7 mouse cellular contexts compared by ENCODE assay signal in the genomic region with DNA sequence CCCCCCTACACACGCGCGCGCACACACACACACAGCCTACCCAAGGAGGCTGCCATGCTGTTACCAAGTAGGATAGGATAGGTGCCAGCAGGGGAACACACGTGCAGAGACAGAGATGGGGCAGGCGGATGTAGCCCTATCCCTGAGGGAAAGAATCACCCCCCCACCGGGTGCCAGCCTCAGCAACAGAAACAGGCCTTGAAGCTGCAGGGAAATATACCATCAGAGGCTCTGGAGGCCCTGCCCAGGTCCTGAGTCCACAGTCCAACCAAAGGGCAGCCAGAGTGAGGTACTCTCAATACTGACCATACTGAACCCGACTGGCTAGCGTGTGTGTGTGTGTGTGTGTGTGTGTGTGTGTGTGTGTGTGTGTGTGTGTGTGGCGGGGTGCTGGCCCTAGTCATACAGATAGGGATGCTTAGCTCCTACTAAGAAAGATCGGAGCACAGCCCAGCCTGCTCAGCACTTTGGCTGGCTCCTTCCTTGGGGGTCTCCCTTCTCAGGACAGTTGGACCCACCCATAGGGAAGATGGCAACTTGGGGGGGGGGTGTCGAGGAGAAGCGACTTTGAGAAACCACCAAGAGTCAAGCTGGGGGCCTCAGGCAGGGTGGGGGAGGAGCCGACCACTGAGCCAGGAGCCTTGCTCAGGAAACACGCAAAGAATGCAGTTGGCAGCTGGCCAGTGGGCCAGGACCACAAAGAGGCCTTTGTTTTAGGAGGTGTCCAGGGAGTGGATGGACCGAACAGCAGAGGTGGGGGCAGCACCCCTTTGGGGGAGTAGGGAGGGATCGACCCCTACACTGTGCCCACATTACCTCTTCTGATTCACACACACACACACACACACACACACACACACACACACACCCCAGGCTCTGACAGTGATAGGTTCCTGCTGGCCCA. TPM values are rescaled to one million over a fixed set of nuclear protein-coding genes. Genes with fewer than 3 reads are reported as not detected.
DNase-seq lines count a peak whose midpoint lies in the region; ATAC-seq and TF ChIP-seq lines count a peak whose summit lies in the region.

No protein-coding gene starts in this region.

- peaks cover 91% of the 10 kb centered on the region for H3K27me3 ChIP-seq in E14TG2a.4 (ENCODE audit: insufficient read depth, low read length)
- H3K27me3 ChIP-seq in hindbrain, embryonic 15.5 days: peaks cover 62% of the 10 kb centered on the region
- H3K27me3 ChIP-seq in liver, adult 2 months (ENCODE audit: control insufficient read depth, insufficient read depth, low read length): no peaks in the 10 kb centered on the region
- peaks cover 21% of the 10 kb centered on the region; the same call in 1 of the 2 replicates for H3K27me3 ChIP-seq in midbrain, postnatal 0 days (ENCODE audit: insufficient read depth, low read length)

- peaks cover 37% of the 10 kb centered on the region for H3K79me2 ChIP-seq in liver, adult 2 months (ENCODE audit: control insufficient read depth, insufficient read depth, low read length)

- peak; percentile 71 for ATAC-seq in hindbrain, embryonic 15.5 days (ENCODE audit: low FRiP score, low read depth)
- peak; percentile 45; the same call in 1 of the 2 replicates for ATAC-seq in midbrain, postnatal 0 days (ENCODE audit: low FRiP score)
- ATAC-seq in megakaryocyte, adult 5-6 weeks (ENCODE audit: poor library complexity, severe bottlenecking): no peak

- H3K4me2 ChIP-seq in hindbrain, embryonic 15.5 days: no peak overlapping the region; the same call in none of the 2 replicates
- no peak overlapping the region for H3K4me2 ChIP-seq in midbrain, postnatal 0 days (ENCODE audit: low read depth, low read length, poor library complexity, severe bottlenecking)

- WGBS in hindbrain, embryonic 15.5 days: 10% methylated on average over 17 of the region's 17 CpGs
- 28% methylated on average over 17 of the region's 17 CpGs for WGBS in liver, adult 2 months
- 7% methylated on average over 17 of the region's 17 CpGs for WGBS in midbrain, postnatal 0 days

- H3K4me1 ChIP-seq in E14TG2a.4 (replicated peaks; ENCODE audit: low read depth, low read length): peaks cover 64% of the 10 kb centered on the region
- H3K4me1 ChIP-seq in hindbrain, embryonic 15.5 days (replicated peaks): peaks cover 69% of the 10 kb centered on the region
- peaks cover 36% of the 10 kb centered on the region for H3K4me1 ChIP-seq in liver, adult 2 months (ENCODE audit: control insufficient read depth, insufficient read depth, low read length)
- H3K4me1 ChIP-seq in midbrain, postnatal 0 days (ENCODE audit: insufficient read depth, low read length): no peaks in the 10 kb centered on the region

- H3K27ac ChIP-seq in hindbrain, embryonic 15.5 days (replicated peaks): peak overlapping the region; percentile 71
- H3K27ac ChIP-seq in liver, adult 2 months (replicated peaks; ENCODE audit: insufficient read depth, low read depth, low read length): peak overlapping the region; percentile 14; the same call in 1 of the 2 replicates
- H3K27ac ChIP-seq in midbrain, postnatal 0 days (ENCODE audit: low read depth, low read length): no peak overlapping the region

- no peaks in the 10 kb centered on the region for H3K9me3 ChIP-seq in E14TG2a.4 (ENCODE audit: low read length)
- no peaks in the 10 kb centered on the region for H3K9me3 ChIP-seq in hindbrain, embryonic 15.5 days
- no peaks in the 10 kb centered on the region for H3K9me3 ChIP-seq in midbrain, postnatal 0 days (ENCODE audit: low read length)

- intact Hi-C loops in gastrocnemius, postnatal 14 days (cut with DNase I; ENCODE audit: low total_unique reads): no loop called here

- peak; percentile 64 to 75 for DNase-seq in adrenal gland, postnatal 36 days
- peak; percentile 84 for DNase-seq in gastrocnemius, postnatal 14 days
- peak; percentile 83 for DNase-seq in liver, adult 2 months (ENCODE audit: extremely low read depth, low read depth, low spot score)
- peak; percentile 77 for DNase-seq in midbrain, postnatal 0 days (ENCODE audit: low spot score)

- TF ChIP-seq CTCF in E14TG2a.4 (conservative IDR thresholded peaks at IDR 0.05; ENCODE audit: low read length): no peak
- TF ChIP-seq CTCF in liver, adult 2 months (IDR thresholded peaks at IDR 0.05; ENCODE audit: low read depth, low read length): no peak
- TF ChIP-seq CTCF in midbrain, postnatal 0 days (IDR thresholded peaks at IDR 0.05): no peak

- no peaks in the 10 kb centered on the region for H3K36me3 ChIP-seq in E14TG2a.4 (ENCODE audit: insufficient read depth, low read length)
- H3K36me3 ChIP-seq in hindbrain, embryonic 15.5 days: no peaks in the 10 kb centered on the region
- no peaks in the 10 kb centered on the region for H3K36me3 ChIP-seq in liver, adult 2 months (ENCODE audit: control insufficient read depth, insufficient read depth, low read length)
- H3K36me3 ChIP-seq in midbrain, postnatal 0 days (ENCODE audit: insufficient read depth, low read length): no peaks in the 10 kb centered on the region

- H3K4me3 ChIP-seq in E14TG2a.4 (replicated peaks; ENCODE audit: low read length): 0 out of 2 replicates have a peak overlapping the region, but pooled peaks have one; percentile 71
- no peak overlapping the region for H3K4me3 ChIP-seq in hindbrain, embryonic 15.5 days
- H3K4me3 ChIP-seq in liver, adult 2 months (ENCODE audit: insufficient read depth, low read depth, low read length): no peak overlapping the region
- no peak overlapping the region for H3K4me3 ChIP-seq in midbrain, postnatal 0 days (ENCODE audit: low read depth, low read length)

- no peak for TF ChIP-seq POLR2A in liver, adult 2 months (IDR thresholded peaks at IDR 0.05; ENCODE audit: extremely low read depth, insufficient read depth, low read length)

- H3K9ac ChIP-seq in hindbrain, embryonic 15.5 days: no peak overlapping the region
- H3K9ac ChIP-seq in liver, adult 2 months (ENCODE audit: low read depth, low read length): no peak overlapping the region
- no peak overlapping the region for H3K9ac ChIP-seq in midbrain, postnatal 0 days (replicated peaks; ENCODE audit: low read length, poor library complexity, severe bottlenecking)

RNA-seq across cellular contexts. Expression of gene G430095P16Rik, which starts 21.0 kb away (rescaled TPM):
- total RNA-seq in adrenal gland, postnatal 36 days (2021): under 1 TPM in 1 of 2 experiments, not detected in 1; 0.46 TPM
- total RNA-seq in gastrocnemius, postnatal 14 days (2021): 1 to 10 TPM in 1 of 2 experiments, under 1 TPM in 1; 0.66 to 1.1 TPM
- 1.2 and 1.7 TPM in 2 replicates for polyA plus RNA-seq in hindbrain, embryonic 15.5 days (2015; fragmentation: Nextera tagmentation; extraction: Ambion mirVana)
- not detected in 2 replicates for total RNA-seq in liver, adult 2 months (2014; rRNA removed)
- polyA plus RNA-seq in liver, adult 2 months (2012; rRNA removed): 0.19 TPM in 1 of 2 replicates, not detected in the other
- total RNA-seq in midbrain, postnatal 0 days (2014; rRNA removed): not detected in 2 replicates
- 0.39 and 0.71 TPM in 2 replicates for polyA plus RNA-seq in midbrain, postnatal 0 days (2015; fragmentation: Nextera tagmentation; extraction: Ambion mirVana)
- 40.4 and 45.2 TPM in 2 replicates for total RNA-seq in megakaryocyte, adult 5-6 weeks (2015)
- total RNA-seq in megakaryocyte, adult 5-6 weeks (2017): 20.6 and 25.5 TPM in 2 replicates

RNA-seq across cellular contexts. Expression of gene Lyl1, which starts 42.5 kb away (rescaled TPM):
- total RNA-seq in adrenal gland, postnatal 36 days (2021): 1 to 10 TPM; 2.5 to 2.9 TPM
- total RNA-seq in gastrocnemius, postnatal 14 days (2021): 1 to 10 TPM; 2.7 to 2.9 TPM
- 3.1 and 3.6 TPM in 2 replicates for polyA plus RNA-seq in hindbrain, embryonic 15.5 days (2015; fragmentation: Nextera tagmentation; extraction: Ambion mirVana)
- total RNA-seq in liver, adult 2 months (2014; rRNA removed): 0.18 and 0.47 TPM in 2 replicates
- 0.71 and 1.3 TPM in 2 replicates for polyA plus RNA-seq in liver, adult 2 months (2012; rRNA removed)
- total RNA-seq in midbrain, postnatal 0 days (2014; rRNA removed): 4.6 and 4.8 TPM in 2 replicates
- polyA plus RNA-seq in midbrain, postnatal 0 days (2015; fragmentation: Nextera tagmentation; extraction: Ambion mirVana): 2.0 and 2.8 TPM in 2 replicates
- total RNA-seq in megakaryocyte, adult 5-6 weeks (2015): 69.0 and 69.9 TPM in 2 replicates
- total RNA-seq in megakaryocyte, adult 5-6 weeks (2017): 60.3 and 62.0 TPM in 2 replicates

RNA-seq across cellular contexts. Expression of gene Nacc1, which starts 56.1 kb away (rescaled TPM):
- 10 to 100 TPM; 73.9 to 80.0 TPM for total RNA-seq in adrenal gland, postnatal 36 days (2021)
- 10 to 100 TPM; 25.7 to 33.6 TPM for total RNA-seq in gastrocnemius, postnatal 14 days (2021)
- 13.6 and 16.1 TPM in 2 replicates for polyA plus RNA-seq in hindbrain, embryonic 15.5 days (2015; fragmentation: Nextera tagmentation; extraction: Ambion mirVana)
- total RNA-seq in liver, adult 2 months (2014; rRNA removed): 5.3 and 8.0 TPM in 2 replicates
- 31.0 and 32.6 TPM in 2 replicates for polyA plus RNA-seq in liver, adult 2 months (2012; rRNA removed)
- 87.2 and 102 TPM in 2 replicates for total RNA-seq in midbrain, postnatal 0 days (2014; rRNA removed)
- 13.7 and 13.8 TPM in 2 replicates for polyA plus RNA-seq in midbrain, postnatal 0 days (2015; fragmentation: Nextera tagmentation; extraction: Ambion mirVana)
- 42.8 and 43.0 TPM in 2 replicates for total RNA-seq in megakaryocyte, adult 5-6 weeks (2015)
- 31.8 and 36.8 TPM in 2 replicates for total RNA-seq in megakaryocyte, adult 5-6 weeks (2017)

RNA-seq across cellular contexts. Expression of gene Nfix, which starts 56.4 kb away (rescaled TPM):
- 100 to 1,000 TPM in 1 of 2 experiments, 10 to 100 TPM in 1; 99.9 to 108 TPM for total RNA-seq in adrenal gland, postnatal 36 days (2021)
- total RNA-seq in gastrocnemius, postnatal 14 days (2021): 100 to 1,000 TPM; 531 to 566 TPM
- 71.2 and 87.6 TPM in 2 replicates for polyA plus RNA-seq in hindbrain, embryonic 15.5 days (2015; fragmentation: Nextera tagmentation; extraction: Ambion mirVana)
- total RNA-seq in liver, adult 2 months (2014; rRNA removed): 20.7 and 27.5 TPM in 2 replicates
- polyA plus RNA-seq in liver, adult 2 months (2012; rRNA removed): 32.9 and 34.4 TPM in 2 replicates
- 40.1 and 62.5 TPM in 2 replicates for total RNA-seq in midbrain, postnatal 0 days (2014; rRNA removed)
- polyA plus RNA-seq in midbrain, postnatal 0 days (2015; fragmentation: Nextera tagmentation; extraction: Ambion mirVana): 41.7 and 53.7 TPM in 2 replicates
- 23.8 and 26.9 TPM in 2 replicates for total RNA-seq in megakaryocyte, adult 5-6 weeks (2015)
- 7.7 and 17.0 TPM in 2 replicates for total RNA-seq in megakaryocyte, adult 5-6 weeks (2017)

RNA-seq across cellular contexts. Expression of gene Trmt1, which starts 57.7 kb away (rescaled TPM):
- 10 to 100 TPM; 63.8 to 83.7 TPM for total RNA-seq in adrenal gland, postnatal 36 days (2021)
- total RNA-seq in gastrocnemius, postnatal 14 days (2021): 10 to 100 TPM; 26.0 to 36.2 TPM
- polyA plus RNA-seq in hindbrain, embryonic 15.5 days (2015; fragmentation: Nextera tagmentation; extraction: Ambion mirVana): 62.5 and 65.9 TPM in 2 replicates
- total RNA-seq in liver, adult 2 months (2014; rRNA removed): 20.7 and 27.3 TPM in 2 replicates
- 44.6 and 58.6 TPM in 2 replicates for polyA plus RNA-seq in liver, adult 2 months (2012; rRNA removed)
- 88.5 and 99.5 TPM in 2 replicates for total RNA-seq in midbrain, postnatal 0 days (2014; rRNA removed)
- 74.2 and 75.0 TPM in 2 replicates for polyA plus RNA-seq in midbrain, postnatal 0 days (2015; fragmentation: Nextera tagmentation; extraction: Ambion mirVana)
- total RNA-seq in megakaryocyte, adult 5-6 weeks (2015): 29.5 and 35.9 TPM in 2 replicates
- total RNA-seq in megakaryocyte, adult 5-6 weeks (2017): 37.6 and 40.4 TPM in 2 replicates

Comparison
In these comparisons a context has a peak if more than half of its experiments do, and no peak if none do; other contexts are left out.
1. RNA of gene G430095P16Rik, which starts 21.0 kb away (total RNA-seq): 20.6 to 45.2 TPM in megakaryocyte, adult 5-6 weeks; 0.66 to 1.1 TPM in gastrocnemius, postnatal 14 days, 0.46 TPM in adrenal gland, postnatal 36 days, not detected in liver, adult 2 months and not detected in midbrain, postnatal 0 days; every median in the first group is over 10 times any median in the second.
2. RNA of gene Lyl1, which starts 42.5 kb away (total RNA-seq): 60.3 to 69.9 TPM in megakaryocyte, adult 5-6 weeks; 4.6 to 4.8 TPM in midbrain, postnatal 0 days, 2.5 to 2.9 TPM in adrenal gland, postnatal 36 days, 2.7 to 2.9 TPM in gastrocnemius, postnatal 14 days and 0.18 to 0.47 TPM in liver, adult 2 months; every median in the first group is over 10 times any median in the second.
3. Peak in every context shown above with its lines, with median percentiles within 50 percentile points of each other: DNase-seq.